Mouse (Mus musculus): Measurements from ENCODE around the gene Nhlh1.

DNA sequence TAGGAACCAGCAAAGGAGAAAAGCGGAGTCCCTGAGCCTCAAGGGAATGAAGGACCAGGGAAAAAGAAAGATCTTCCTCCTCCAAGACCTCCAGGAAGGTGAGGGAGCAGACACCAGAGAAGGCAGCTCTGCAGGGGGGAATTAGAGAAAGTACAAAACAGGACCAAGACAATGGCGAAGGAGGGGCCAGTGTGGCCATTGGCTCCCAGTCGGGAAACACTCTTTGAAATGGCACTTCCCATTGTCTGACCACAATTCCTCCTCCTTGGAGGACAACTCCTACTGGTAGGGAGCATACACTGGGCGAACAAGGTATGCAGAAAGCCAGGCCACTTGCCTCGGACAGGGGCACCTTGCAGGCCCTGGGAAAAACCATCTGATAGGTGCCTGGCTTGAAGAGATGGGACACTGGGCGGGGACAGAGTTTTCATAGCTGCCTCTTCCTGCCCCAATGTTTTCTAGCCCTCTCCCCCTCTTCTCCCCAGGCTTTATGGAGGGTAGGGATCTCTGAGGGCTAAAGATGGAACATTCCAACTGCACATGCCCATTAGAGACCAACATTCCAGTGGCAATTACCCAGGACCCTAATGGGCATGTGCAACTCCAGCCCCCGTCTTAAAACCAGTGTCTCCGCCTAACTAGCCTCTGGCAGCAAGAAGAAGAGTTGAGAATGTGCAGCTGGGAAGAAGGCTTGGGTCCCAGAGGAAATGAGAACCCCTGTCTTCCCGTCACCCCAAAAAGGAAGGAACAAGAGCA is 33.1 kb downstream of the Nhlh1 start:
- TF ChIP-seq CTCF (IDR thresholded peaks at IDR 0.05; ENCODE audit: low read depth) (no peak), EP300 (IDR thresholded peaks at IDR 0.05; ENCODE audit: low read depth) (no peak)

Data from liver, embryonic 14.5 days (tissue).